Mouse (Mus musculus): ENCODE data around the gene Inpp5k. TPM values are rescaled to one million over a fixed set of nuclear protein-coding genes. Genes with fewer than 3 reads are reported as not detected.
A peak's percentile ranks its signal among the peaks of the same experiment; 100 is the strongest.

The Inpp5k gene
- polyA plus RNA-seq (2016; fragmentation: Nextera tagmentation; extraction: Ambion mirVana), result 28.7 and 30.3 TPM in 2 replicates

GRCm38 (mm10) chr11:75630645-75631229 lies at the start of gene Inpp5k:
Gene Inpp5k, plus strand, starts transcription at chr11:75630988.
- peak; percentile 99 for ATAC-seq (ENCODE audit: low FRiP score)
- peaks cover 44% of the 10 kb centered on the region for H3K36me3 ChIP-seq
- H3K9ac ChIP-seq, result peak within 1 kb of the TSS; percentile 63
- peaks cover 21% of the 10 kb centered on the region for H3K4me1 ChIP-seq
- H3K27me3 ChIP-seq, result no peaks in the 10 kb centered on the region
- H3K4me3 ChIP-seq, result peak within 1 kb of the TSS; percentile 57
- no peaks in the 10 kb centered on the region for H3K9me3 ChIP-seq (replicated peaks)
- H3K4me2 ChIP-seq (replicated peaks), result peak within 1 kb of the TSS; percentile 77
- under 1% methylated on average over 53 of the region's 53 CpGs for WGBS
- H3K27ac ChIP-seq, result peak within 1 kb of the TSS; percentile 76

- no peaks in the 10 kb centered on the region for H3K9me3 ChIP-seq (replicated peaks)
- ATAC-seq (ENCODE audit: low FRiP score), result no peak
- H3K27ac ChIP-seq, result no peak overlapping the region
- no peaks in the 10 kb centered on the region for H3K36me3 ChIP-seq
- H3K4me3 ChIP-seq, result no peak overlapping the region
- no peaks in the 10 kb centered on the region for H3K27me3 ChIP-seq
- H3K4me1 ChIP-seq, result no peaks in the 10 kb centered on the region
- WGBS, result 92% methylated on average over 7 of the region's 7 CpGs
- no peak overlapping the region for H3K9ac ChIP-seq
- H3K4me2 ChIP-seq (replicated peaks), result no peak overlapping the region
Measured at GRCm38 (mm10) chr11:75581495-75582149, 49.2 kb upstream of the Inpp5k start.

- Histone ChIP-seq H3K36me3 (no peaks in the 10 kb centered on the region), H3K27me3 (no peaks in the 10 kb centered on the region), H3K4me2 (replicated peaks) (no peak overlapping the region), H3K27ac (no peak overlapping the region), H3K9ac (no peak overlapping the region), H3K9me3 (replicated peaks) (no peaks in the 10 kb centered on the region), H3K4me1 (peaks cover 6% of the 10 kb centered on the region; the same call in 1 of the 2 replicates), H3K4me3 (no peak overlapping the region)
- WGBS, result 84% methylated on average over 2 of the region's 2 CpGs
- no peak for ATAC-seq (ENCODE audit: low FRiP score)
Measured at GRCm38 (mm10) chr11:75583521-75583920, 47.3 kb upstream of the Inpp5k start.

- Histone ChIP-seq H3K27me3 (no peaks in the 10 kb centered on the region), H3K9ac (no peak overlapping the region), H3K9me3 (replicated peaks) (no peaks in the 10 kb centered on the region), H3K36me3 (no peaks in the 10 kb centered on the region), H3K4me1 (peaks cover 21% of the 10 kb centered on the region), H3K27ac (no peak overlapping the region), H3K4me2 (replicated peaks) (no peak overlapping the region), H3K4me3 (no peak overlapping the region)
- no peak for ATAC-seq (ENCODE audit: low FRiP score)
- WGBS, result 87% methylated on average over 4 of the region's 4 CpGs
Measured at GRCm38 (mm10) chr11:75585061-75585460, 45.7 kb upstream of the Inpp5k start.

- no peak overlapping the region for H3K27ac ChIP-seq
- no peak overlapping the region for H3K9ac ChIP-seq
- no peak for ATAC-seq (ENCODE audit: low FRiP score)
- H3K4me2 ChIP-seq (replicated peaks), result no peak overlapping the region
- H3K4me3 ChIP-seq, result no peak overlapping the region
- no peaks in the 10 kb centered on the region for H3K9me3 ChIP-seq (replicated peaks)
- H3K4me1 ChIP-seq, result peaks cover 25% of the 10 kb centered on the region
- WGBS, result 76% methylated on average over 5 of the region's 5 CpGs
- H3K27me3 ChIP-seq, result no peaks in the 10 kb centered on the region
- no peaks in the 10 kb centered on the region for H3K36me3 ChIP-seq
Measured at GRCm38 (mm10) chr11:75585978-75586377, 44.8 kb upstream of the Inpp5k start.

GRCm38 (mm10) chr11:75586963-75587362 lies 43.8 kb upstream of the Inpp5k start:
- Histone ChIP-seq H3K4me2 (replicated peaks) (no peak overlapping the region), H3K36me3 (no peaks in the 10 kb centered on the region), H3K27ac (no peak overlapping the region), H3K9me3 (replicated peaks) (no peaks in the 10 kb centered on the region), H3K4me3 (no peak overlapping the region), H3K4me1 (peaks cover 25% of the 10 kb centered on the region), H3K27me3 (no peaks in the 10 kb centered on the region), H3K9ac (no peak overlapping the region)
- no peak for ATAC-seq (ENCODE audit: low FRiP score)
- 81% methylated on average over 5 of the region's 5 CpGs for WGBS

GRCm38 (mm10) chr11:75587493-75588284 lies 43.1 kb upstream of the Inpp5k start, which contains the start of gene Pitpna:
Gene Pitpna, plus strand, starts transcription at chr11:75588097.
- H3K4me2 ChIP-seq (replicated peaks), result peak within 1 kb of the TSS; percentile 92
- ATAC-seq (ENCODE audit: low FRiP score), result peak; percentile 89
- peak within 1 kb of the TSS; percentile 94 for H3K4me3 ChIP-seq
- H3K36me3 ChIP-seq, result peaks cover 7% of the 10 kb centered on the region
- peak within 1 kb of the TSS; percentile 94 for H3K27ac ChIP-seq
- no peaks in the 10 kb centered on the region for H3K9me3 ChIP-seq (replicated peaks)
- H3K9ac ChIP-seq, result peak within 1 kb of the TSS; percentile 95
- 6% methylated on average over 49 of the region's 49 CpGs for WGBS
- H3K27me3 ChIP-seq, result no peaks in the 10 kb centered on the region
- peaks cover 25% of the 10 kb centered on the region for H3K4me1 ChIP-seq

- H3K27me3 ChIP-seq, result no peaks in the 10 kb centered on the region
- ATAC-seq (ENCODE audit: low FRiP score), result peak; percentile 83
- H3K9ac ChIP-seq, result peak overlapping the region; percentile 95
- peak overlapping the region; percentile 94 for H3K27ac ChIP-seq
- peak overlapping the region; percentile 94 for H3K4me3 ChIP-seq
- H3K9me3 ChIP-seq (replicated peaks), result no peaks in the 10 kb centered on the region
- peaks cover 25% of the 10 kb centered on the region for H3K4me1 ChIP-seq
- H3K36me3 ChIP-seq, result peaks cover 14% of the 10 kb centered on the region
- peak overlapping the region; percentile 92 for H3K4me2 ChIP-seq (replicated peaks)
- 1% methylated on average over 34 of the region's 37 CpGs for WGBS
Measured at GRCm38 (mm10) chr11:75588285-75588941, 42.4 kb upstream of the Inpp5k start.

GRCm38 (mm10) chr11:75592612-75593011 lies 38.2 kb upstream of the Inpp5k start:
- 92% methylated on average over 5 of the region's 5 CpGs for WGBS
- peaks cover 34% of the 10 kb centered on the region for H3K36me3 ChIP-seq
- no peak overlapping the region for H3K27ac ChIP-seq
- no peak overlapping the region for H3K4me2 ChIP-seq (replicated peaks)
- H3K4me3 ChIP-seq, result no peak overlapping the region
- H3K27me3 ChIP-seq, result no peaks in the 10 kb centered on the region
- peaks cover 20% of the 10 kb centered on the region for H3K4me1 ChIP-seq
- no peak overlapping the region for H3K9ac ChIP-seq
- H3K9me3 ChIP-seq (replicated peaks), result no peaks in the 10 kb centered on the region
- no peak for ATAC-seq (ENCODE audit: low FRiP score)

- H3K27ac ChIP-seq, result no peak overlapping the region
- no peak overlapping the region for H3K9ac ChIP-seq
- H3K27me3 ChIP-seq, result no peaks in the 10 kb centered on the region
- peaks cover 10% of the 10 kb centered on the region for H3K4me1 ChIP-seq
- no peak for ATAC-seq (ENCODE audit: low FRiP score)
- H3K36me3 ChIP-seq, result peaks cover 50% of the 10 kb centered on the region
- no peak overlapping the region for H3K4me3 ChIP-seq
- no peak overlapping the region for H3K4me2 ChIP-seq (replicated peaks)
- 86% methylated on average over 9 of the region's 9 CpGs for WGBS
- no peaks in the 10 kb centered on the region for H3K9me3 ChIP-seq (replicated peaks)
Measured at GRCm38 (mm10) chr11:75594431-75594830, 36.4 kb upstream of the Inpp5k start.

- Histone ChIP-seq H3K36me3 (peaks cover 55% of the 10 kb centered on the region), H3K9me3 (replicated peaks) (no peaks in the 10 kb centered on the region), H3K4me1 (peaks cover under 1% of the 10 kb centered on the region; the same call in 1 of the 2 replicates), H3K27me3 (no peaks in the 10 kb centered on the region), H3K4me3 (no peak overlapping the region), H3K27ac (no peak overlapping the region), H3K9ac (no peak overlapping the region), H3K4me2 (replicated peaks) (no peak overlapping the region)
- WGBS, result 93% methylated on average over 2 of the region's 2 CpGs
- ATAC-seq (ENCODE audit: low FRiP score), result no peak
Measured at GRCm38 (mm10) chr11:75595404-75595803, 35.4 kb upstream of the Inpp5k start.

- peaks cover 59% of the 10 kb centered on the region for H3K36me3 ChIP-seq
- WGBS, result 89% methylated on average over 7 of the region's 7 CpGs
Measured at GRCm38 (mm10) chr11:75595816-75596215, 35.0 kb upstream of the Inpp5k start.

More at GRCm38 (mm10) chr11:75595816-75596215, 35.0 kb upstream of the Inpp5k start:
- Histone ChIP-seq H3K9ac (no peak overlapping the region), H3K4me1 (no peaks in the 10 kb centered on the region), H3K4me2 (replicated peaks) (no peak overlapping the region), H3K27me3 (no peaks in the 10 kb centered on the region), H3K4me3 (no peak overlapping the region), H3K27ac (no peak overlapping the region), H3K9me3 (replicated peaks) (no peaks in the 10 kb centered on the region)
- no peak for ATAC-seq (ENCODE audit: low FRiP score)
